Mouse (Mus musculus): ENCODE results near the gene Pglyrp2. TPM values are rescaled to one million over a fixed set of nuclear protein-coding genes. Genes with fewer than 3 reads are reported as not detected.

Pglyrp2 gene
- polyA plus RNA-seq, 1 experiment, result 43.0 TPM

DNA sequence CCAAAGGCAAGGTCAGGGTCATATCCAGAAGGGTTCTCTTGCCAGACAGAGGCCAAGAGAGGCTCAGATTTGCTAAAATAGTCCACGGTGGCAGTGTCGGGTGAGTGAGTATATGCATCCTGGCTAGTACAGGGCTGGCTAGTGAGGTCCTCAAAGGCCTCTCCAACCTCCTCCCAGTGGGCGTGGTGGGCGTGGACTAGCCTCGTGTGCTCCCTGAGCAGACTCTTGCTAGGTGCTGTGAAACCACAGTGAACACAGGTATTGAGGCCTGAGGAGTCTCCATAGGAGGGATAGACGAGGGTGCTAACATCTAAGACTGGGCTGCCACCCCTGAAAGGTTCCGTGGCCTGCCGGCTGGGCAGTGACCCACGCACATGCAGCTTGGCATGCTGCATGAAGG is 46.8 kb downstream of the Pglyrp2 start:
- Histone ChIP-seq H3K27me3 (ENCODE audit: control insufficient read depth, insufficient read depth, low read length) (no peaks in the 10 kb centered on the region), H3K4me1 (ENCODE audit: control insufficient read depth, insufficient read depth, insufficient read length) (no peaks in the 10 kb centered on the region), H3K27ac (ENCODE audit: insufficient read depth, low read length) (no peak overlapping the region), H3K4me3 (ENCODE audit: extremely low read depth, insufficient read depth, insufficient read length) (no peak overlapping the region), H3K36me3 (ENCODE audit: control insufficient read depth, insufficient read depth, low read length) (no peaks in the 10 kb centered on the region)
- no peak for TF ChIP-seq POLR2A (IDR thresholded peaks at IDR 0.05; ENCODE audit: low read depth, low read length)
- TF ChIP-seq CTCF (IDR thresholded peaks at IDR 0.05; ENCODE audit: extremely low read depth, insufficient read depth, insufficient read length, insufficient replicate concordance), result no peak
- 80% methylated on average over 9 of the region's 9 CpGs for WGBS
- no peak for DNase-seq (ENCODE audit: low read depth in 1 of 2, low spot score in 2 of 2)

DNA sequence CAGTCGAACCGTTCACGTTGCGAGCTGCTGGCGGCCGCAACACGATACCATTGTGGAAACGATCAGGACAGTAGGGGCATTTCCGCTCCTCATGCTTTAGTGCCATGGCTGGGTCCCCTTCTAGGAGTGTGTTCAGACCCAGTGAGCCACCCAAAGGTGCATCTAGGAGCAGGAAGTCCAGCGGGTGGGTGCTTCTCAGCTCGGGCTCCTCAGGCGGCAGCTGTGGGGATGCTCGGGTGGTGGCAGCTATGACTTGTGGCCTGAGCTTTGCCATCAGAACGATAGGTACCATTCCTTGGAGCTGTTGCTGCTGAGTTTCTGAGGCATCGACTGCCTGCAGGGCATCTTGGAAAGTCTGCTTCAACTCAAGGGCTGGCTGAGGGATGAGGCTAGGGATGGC is 47.5 kb downstream of the Pglyrp2 start:
- DNase-seq (ENCODE audit: low read depth in 1 of 2, low spot score in 2 of 2), result no peak
- Histone ChIP-seq H3K4me3 (ENCODE audit: extremely low read depth, insufficient read depth, insufficient read length) (no peak overlapping the region), H3K36me3 (ENCODE audit: control insufficient read depth, insufficient read depth, low read length) (no peaks in the 10 kb centered on the region), H3K4me1 (ENCODE audit: control insufficient read depth, insufficient read depth, insufficient read length) (no peaks in the 10 kb centered on the region), H3K27ac (ENCODE audit: insufficient read depth, low read length) (no peak overlapping the region), H3K27me3 (ENCODE audit: control insufficient read depth, insufficient read depth, low read length) (no peaks in the 10 kb centered on the region)
- TF ChIP-seq CTCF (IDR thresholded peaks at IDR 0.05; ENCODE audit: extremely low read depth, insufficient read depth, insufficient read length, insufficient replicate concordance) (no peak), POLR2A (IDR thresholded peaks at IDR 0.05; ENCODE audit: low read depth, low read length) (no peak)
- 92% methylated on average over 15 of the region's 15 CpGs for WGBS

DNA sequence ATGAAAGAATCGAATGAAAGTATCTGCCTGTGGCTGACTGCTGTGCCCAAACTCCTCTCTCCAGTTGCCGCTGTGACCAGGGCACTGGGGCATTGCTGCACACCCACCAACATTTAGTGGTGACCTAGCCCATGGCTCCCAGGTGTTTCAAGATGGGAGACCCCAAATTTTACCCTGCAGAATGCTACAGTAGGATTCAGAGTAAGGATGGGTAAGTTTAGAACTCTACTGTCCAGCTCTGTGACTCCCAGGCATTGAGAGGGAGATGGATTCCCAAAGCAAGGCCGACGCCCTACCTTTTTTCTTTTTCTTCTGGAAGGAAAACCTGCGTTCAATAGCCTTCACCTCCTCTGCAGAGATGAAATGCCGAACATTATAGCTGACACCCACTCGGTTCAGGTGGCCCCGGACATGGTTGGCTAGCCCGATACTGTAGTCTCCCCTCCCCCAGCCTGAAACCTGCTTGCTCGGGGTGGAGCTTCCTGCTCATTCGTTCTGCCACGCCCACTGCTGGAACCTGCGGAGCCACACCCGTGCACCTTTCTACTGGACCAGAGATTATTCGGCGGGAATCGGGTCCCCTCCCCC is 54.9 kb downstream of the Pglyrp2 start:
- Histone ChIP-seq H3K4me1 (ENCODE audit: control insufficient read depth, insufficient read depth, insufficient read length) (no peaks in the 10 kb centered on the region; the same call in 1 of the 2 replicates), H3K27ac (ENCODE audit: insufficient read depth, low read length) (peak overlapping the region; percentile 0; the same call in 1 of the 2 replicates), H3K4me3 (ENCODE audit: extremely low read depth, insufficient read depth, insufficient read length) (no peak overlapping the region), H3K27me3 (ENCODE audit: control insufficient read depth, insufficient read depth, low read length) (no peaks in the 10 kb centered on the region), H3K36me3 (ENCODE audit: control insufficient read depth, insufficient read depth, low read length) (no peaks in the 10 kb centered on the region)
- WGBS, result 29% methylated on average over 13 of the region's 17 CpGs
- DNase-seq (ENCODE audit: low read depth in 1 of 2, low spot score in 2 of 2), result no peak
- TF ChIP-seq POLR2A (IDR thresholded peaks at IDR 0.05; ENCODE audit: low read depth, low read length) (no peak), CTCF (IDR thresholded peaks at IDR 0.05; ENCODE audit: extremely low read depth, insufficient read depth, insufficient read length, insufficient replicate concordance) (no peak)

DNA sequence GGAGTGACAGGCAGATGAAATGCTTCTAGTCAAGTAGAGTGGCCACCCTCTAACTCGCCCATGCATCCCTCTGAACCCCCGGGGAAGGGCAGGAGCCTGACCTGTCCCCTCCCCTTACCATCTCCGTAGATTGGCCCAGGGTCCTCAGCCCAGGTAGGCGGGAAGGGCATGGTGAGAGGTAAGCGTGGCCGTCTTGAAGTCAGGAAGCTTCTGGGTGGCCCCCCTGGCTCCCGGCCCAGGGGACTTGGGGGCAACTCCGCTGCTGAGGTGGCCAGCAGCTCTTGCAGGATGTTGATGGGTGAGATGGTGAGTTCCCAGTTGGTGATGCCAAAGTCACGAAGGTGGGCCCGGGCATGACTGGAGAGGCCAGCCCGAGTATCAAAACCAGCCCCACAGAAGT is 56.3 kb downstream of the Pglyrp2 start:
- Histone ChIP-seq H3K4me1 (ENCODE audit: control insufficient read depth, insufficient read depth, insufficient read length) (peaks cover 1% of the 10 kb centered on the region; the same call in 1 of the 2 replicates), H3K36me3 (ENCODE audit: control insufficient read depth, insufficient read depth, low read length) (no peaks in the 10 kb centered on the region), H3K27ac (ENCODE audit: insufficient read depth, low read length) (no peak overlapping the region), H3K27me3 (ENCODE audit: control insufficient read depth, insufficient read depth, low read length) (no peaks in the 10 kb centered on the region), H3K4me3 (ENCODE audit: extremely low read depth, insufficient read depth, insufficient read length) (no peak overlapping the region)
- no peak for DNase-seq (ENCODE audit: low read depth in 1 of 2, low spot score in 2 of 2)
- 95% methylated on average over 11 of the region's 11 CpGs for WGBS
- TF ChIP-seq POLR2A (IDR thresholded peaks at IDR 0.05; ENCODE audit: low read depth, low read length), result no peak
- no peak for TF ChIP-seq CTCF (IDR thresholded peaks at IDR 0.05; ENCODE audit: extremely low read depth, insufficient read depth, insufficient read length, insufficient replicate concordance)

DNA sequence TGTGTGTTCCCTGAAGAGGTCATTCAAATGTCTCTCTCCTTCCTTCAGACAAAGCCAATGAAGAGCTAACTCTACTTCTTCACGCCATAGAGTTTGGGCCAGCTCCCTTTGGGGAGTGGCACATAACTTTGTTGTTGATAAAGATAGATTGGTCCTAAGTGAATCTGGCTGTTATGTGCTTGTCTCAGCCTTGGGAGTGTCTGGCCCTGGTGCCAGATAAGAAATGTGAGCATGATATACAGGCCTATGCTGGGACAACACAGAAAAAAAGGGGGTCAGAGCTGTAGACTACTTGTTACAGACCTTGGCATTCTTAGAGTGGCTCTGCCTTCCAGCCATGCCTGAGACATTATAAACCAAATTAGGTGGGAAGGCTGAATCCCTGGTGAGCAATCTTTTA is 58.7 kb downstream of the Pglyrp2 start:
- H3K36me3 ChIP-seq (ENCODE audit: control insufficient read depth, insufficient read depth, low read length), result peaks cover 6% of the 10 kb centered on the region
- H3K4me1 ChIP-seq (ENCODE audit: control insufficient read depth, insufficient read depth, insufficient read length), result peaks cover 2% of the 10 kb centered on the region; the same call in 1 of the 2 replicates
- H3K4me3 ChIP-seq (ENCODE audit: extremely low read depth, insufficient read depth, insufficient read length), result no peak overlapping the region
- no peak overlapping the region for H3K27ac ChIP-seq (ENCODE audit: insufficient read depth, low read length)
- no peaks in the 10 kb centered on the region for H3K27me3 ChIP-seq (ENCODE audit: control insufficient read depth, insufficient read depth, low read length)
- DNase-seq (ENCODE audit: low read depth in 1 of 2, low spot score in 2 of 2), result no peak
- 81% methylated on average over 1 of the region's 1 CpGs for WGBS
- TF ChIP-seq CTCF (IDR thresholded peaks at IDR 0.05; ENCODE audit: extremely low read depth, insufficient read depth, insufficient read length, insufficient replicate concordance) (no peak), POLR2A (IDR thresholded peaks at IDR 0.05; ENCODE audit: low read depth, low read length) (no peak)

DNA sequence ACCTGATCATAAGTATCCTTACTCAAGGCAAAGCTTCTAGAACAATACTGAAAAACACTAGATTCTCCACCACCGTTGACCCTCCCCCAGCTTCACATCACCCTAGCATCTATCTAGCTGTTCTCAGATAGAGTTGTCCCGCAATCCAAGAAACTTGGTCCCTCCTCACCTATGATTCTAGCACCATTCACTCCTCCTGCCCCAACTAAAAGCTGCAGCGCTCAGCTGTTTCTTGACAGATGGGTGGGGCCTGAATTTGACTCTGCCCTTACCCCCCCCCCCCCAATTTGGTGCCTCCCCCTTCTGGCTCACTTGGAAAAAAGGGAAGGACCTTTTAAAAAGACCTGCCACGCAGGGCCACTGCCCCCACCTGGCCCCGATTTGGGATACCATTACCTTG is 59.1 kb downstream of the Pglyrp2 start:
- no peak for DNase-seq (ENCODE audit: low read depth in 1 of 2, low spot score in 2 of 2)
- peaks cover 10% of the 10 kb centered on the region for H3K36me3 ChIP-seq (ENCODE audit: control insufficient read depth, insufficient read depth, low read length)
- H3K4me3 ChIP-seq (ENCODE audit: extremely low read depth, insufficient read depth, insufficient read length), result no peak overlapping the region; the same call in 1 of the 2 replicates
- 53% methylated on average over 5 of the region's 5 CpGs for WGBS
- H3K27me3 ChIP-seq (ENCODE audit: control insufficient read depth, insufficient read depth, low read length), result no peaks in the 10 kb centered on the region
- H3K27ac ChIP-seq (ENCODE audit: insufficient read depth, low read length), result no peak overlapping the region
- TF ChIP-seq CTCF (IDR thresholded peaks at IDR 0.05; ENCODE audit: extremely low read depth, insufficient read depth, insufficient read length, insufficient replicate concordance) (no peak), POLR2A (IDR thresholded peaks at IDR 0.05; ENCODE audit: low read depth, low read length) (no peak)
- H3K4me1 ChIP-seq (ENCODE audit: control insufficient read depth, insufficient read depth, insufficient read length), result peaks cover 2% of the 10 kb centered on the region; the same call in 1 of the 2 replicates

DNA sequence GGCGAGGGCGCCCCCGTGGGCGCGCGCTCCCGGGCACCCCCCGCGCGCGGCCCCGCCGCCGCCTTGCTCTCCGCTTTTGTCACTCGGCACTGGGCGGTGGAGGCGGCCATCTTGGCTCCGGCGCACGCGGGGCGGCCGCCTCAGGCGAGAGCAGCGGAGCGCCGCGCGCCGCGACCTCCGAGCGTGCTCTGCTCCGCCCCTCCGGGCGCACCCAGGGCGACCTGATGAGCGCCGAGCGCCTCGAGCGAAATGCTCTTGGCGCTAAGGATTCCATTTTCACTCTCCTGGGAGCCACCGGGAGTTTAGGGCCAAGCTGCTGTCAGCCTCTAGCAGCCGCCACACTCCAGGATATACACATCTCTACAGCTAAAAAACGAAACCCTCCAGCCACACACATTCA is 59.6 kb downstream of the Pglyrp2 start:
- no peak overlapping the region for H3K27ac ChIP-seq (ENCODE audit: insufficient read depth, low read length)
- 1% methylated on average over 46 of the region's 47 CpGs for WGBS
- DNase-seq (ENCODE audit: low read depth in 1 of 2, low spot score in 2 of 2), result peak; percentile 59 to 79
- H3K36me3 ChIP-seq (ENCODE audit: control insufficient read depth, insufficient read depth, low read length), result peaks cover 16% of the 10 kb centered on the region
- H3K4me1 ChIP-seq (ENCODE audit: control insufficient read depth, insufficient read depth, insufficient read length), result peaks cover 2% of the 10 kb centered on the region; the same call in 1 of the 2 replicates
- TF ChIP-seq CTCF (IDR thresholded peaks at IDR 0.05; ENCODE audit: extremely low read depth, insufficient read depth, insufficient read length, insufficient replicate concordance) (no peak), POLR2A (IDR thresholded peaks at IDR 0.05; ENCODE audit: low read depth, low read length) (no peak)
- H3K4me3 ChIP-seq (ENCODE audit: extremely low read depth, insufficient read depth, insufficient read length), result peak overlapping the region; percentile 76; the same call in 1 of the 2 replicates
- H3K27me3 ChIP-seq (ENCODE audit: control insufficient read depth, insufficient read depth, low read length), result no peaks in the 10 kb centered on the region
